Mouse (Mus musculus): Measurements from ENCODE around the gene Gabbr2. TPM values are rescaled to one million over a fixed set of nuclear protein-coding genes. Genes with fewer than 3 reads are reported as not detected.

Gene Gabbr2
- polyA plus RNA-seq, 1 experiment from 2014 or later = 0.20 TPM

DNA sequence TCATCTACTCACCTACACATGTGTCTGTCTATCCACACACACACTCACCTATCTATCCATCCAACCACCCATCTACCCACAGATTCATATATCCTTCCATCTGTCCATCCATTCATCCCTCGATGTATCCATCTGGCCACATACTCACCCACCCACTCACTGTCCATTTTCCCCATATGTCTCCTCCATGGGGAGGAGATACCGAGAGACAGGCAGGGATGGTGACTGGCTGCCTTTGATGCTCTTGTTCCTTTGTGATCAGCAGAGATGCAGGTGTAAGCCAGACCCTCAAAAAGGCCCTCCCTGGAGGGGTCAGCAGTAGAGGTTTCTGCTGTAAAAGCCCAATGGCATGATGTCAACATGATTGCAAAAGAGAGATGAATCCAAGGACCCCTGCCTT is 221.0 kb downstream of the Gabbr2 start:
- Histone ChIP-seq H3K4me1 (ENCODE audit: control insufficient read depth, insufficient read depth, low read length) (no peaks in the 10 kb centered on the region), H3K9me3 (ENCODE audit: control insufficient read depth, low read length) (no peaks in the 10 kb centered on the region), H3K4me2 (ENCODE audit: low read depth, severe bottlenecking) (no peak overlapping the region), H3K4me3 (ENCODE audit: low read depth, low read length) (no peak overlapping the region), H3K36me3 (ENCODE audit: control insufficient read depth, insufficient read depth, low read length) (no peaks in the 10 kb centered on the region), H3K27ac (replicated peaks; ENCODE audit: low read depth, low read length) (no peak overlapping the region), H3K27me3 (ENCODE audit: control insufficient read depth, insufficient read depth, low read length) (no peaks in the 10 kb centered on the region), H3K9ac (ENCODE audit: low read length) (no peak overlapping the region)
- ATAC-seq (ENCODE audit: insufficient number of reproducible peaks, low FRiP score, low TSS enrichment, low read depth) (no peak), DNase-seq (ENCODE audit: low spot score) (no peak)
- 83% methylated on average over 2 of the region's 2 CpGs for WGBS

DNA sequence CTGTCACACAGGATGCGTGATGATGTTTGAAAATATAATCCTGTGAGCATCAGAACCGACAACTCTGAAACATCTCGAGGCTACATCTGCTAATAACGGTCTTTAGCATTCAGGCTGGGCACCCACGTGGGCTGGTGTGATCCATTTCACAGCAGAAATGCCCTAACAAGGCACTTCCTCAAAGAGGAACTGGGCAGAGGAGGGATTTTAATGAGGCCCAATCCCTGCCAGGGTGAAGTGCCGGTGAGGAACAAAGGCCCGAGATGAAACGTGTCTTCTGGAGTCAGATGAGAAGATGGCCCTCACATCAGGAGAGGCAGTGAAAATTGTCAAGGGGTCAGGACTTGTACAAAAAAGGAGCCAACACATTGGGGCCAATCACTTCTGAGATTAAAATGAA is 221.6 kb downstream of the Gabbr2 start:
- Histone ChIP-seq H3K4me3 (ENCODE audit: low read depth, low read length) (no peak overlapping the region), H3K4me2 (ENCODE audit: low read depth, severe bottlenecking) (no peak overlapping the region), H3K9ac (ENCODE audit: low read length) (no peak overlapping the region), H3K9me3 (ENCODE audit: control insufficient read depth, low read length) (no peaks in the 10 kb centered on the region), H3K27me3 (ENCODE audit: control insufficient read depth, insufficient read depth, low read length) (no peaks in the 10 kb centered on the region), H3K27ac (replicated peaks; ENCODE audit: low read depth, low read length) (no peak overlapping the region), H3K36me3 (ENCODE audit: control insufficient read depth, insufficient read depth, low read length) (no peaks in the 10 kb centered on the region), H3K4me1 (ENCODE audit: control insufficient read depth, insufficient read depth, low read length) (no peaks in the 10 kb centered on the region)
- no peak for ATAC-seq (ENCODE audit: insufficient number of reproducible peaks, low FRiP score, low TSS enrichment, low read depth)
- WGBS = 77% methylated on average over 8 of the region's 8 CpGs
- DNase-seq (ENCODE audit: low spot score) = no peak

DNA sequence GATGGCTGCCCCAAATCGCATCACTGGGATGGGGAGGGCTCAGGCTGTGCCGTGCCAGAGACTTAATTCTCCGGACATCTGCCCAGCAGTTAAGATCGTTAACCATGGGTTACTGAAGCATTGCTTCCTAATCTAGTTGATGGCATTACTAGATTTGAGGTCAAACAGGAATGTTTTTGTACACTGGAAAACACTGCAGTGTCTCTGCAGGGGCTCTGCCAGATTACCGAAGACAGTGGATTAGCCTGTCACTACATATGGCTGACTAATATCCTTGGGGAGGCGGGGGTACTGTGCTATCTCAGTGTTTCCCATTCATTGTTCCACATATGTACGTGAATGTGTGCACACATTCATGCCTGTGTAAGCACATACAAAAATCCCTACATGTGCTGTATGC is 225.3 kb downstream of the Gabbr2 start:
- H3K4me2 ChIP-seq (ENCODE audit: low read depth, severe bottlenecking) = no peak overlapping the region
- no peak overlapping the region for H3K27ac ChIP-seq (replicated peaks; ENCODE audit: low read depth, low read length)
- no peaks in the 10 kb centered on the region for H3K4me1 ChIP-seq (ENCODE audit: control insufficient read depth, insufficient read depth, low read length)
- no peaks in the 10 kb centered on the region for H3K9me3 ChIP-seq (ENCODE audit: control insufficient read depth, low read length)
- no peak overlapping the region for H3K4me3 ChIP-seq (ENCODE audit: low read depth, low read length)
- WGBS = 80% methylated on average over 7 of the region's 7 CpGs
- DNase-seq (ENCODE audit: low spot score) (no peak), ATAC-seq (ENCODE audit: insufficient number of reproducible peaks, low FRiP score, low TSS enrichment, low read depth) (no peak)
- H3K36me3 ChIP-seq (ENCODE audit: control insufficient read depth, insufficient read depth, low read length) = no peaks in the 10 kb centered on the region
- no peaks in the 10 kb centered on the region for H3K27me3 ChIP-seq (ENCODE audit: control insufficient read depth, insufficient read depth, low read length)
- H3K9ac ChIP-seq (ENCODE audit: low read length) = no peak overlapping the region

DNA sequence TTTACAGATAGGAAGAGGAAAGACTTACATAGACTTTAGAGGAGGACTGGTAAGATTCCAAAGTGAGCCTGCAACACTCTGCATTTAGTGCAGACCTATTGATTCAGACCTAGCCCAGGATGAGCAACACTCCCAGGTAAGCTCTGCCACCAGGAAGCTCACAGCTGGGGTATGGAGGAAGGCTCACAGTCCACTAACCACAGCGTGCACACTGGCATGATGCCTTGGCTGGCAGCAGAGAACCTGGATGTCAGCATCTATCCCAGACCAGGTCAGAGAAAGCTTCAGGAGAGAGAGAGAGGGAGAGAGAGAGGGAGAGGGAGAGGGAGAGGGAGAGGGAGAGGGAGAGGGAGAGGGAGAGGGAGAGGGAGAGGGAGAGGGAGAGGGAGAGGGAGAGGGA is 231.8 kb downstream of the Gabbr2 start:
- Histone ChIP-seq H3K36me3 (ENCODE audit: control insufficient read depth, insufficient read depth, low read length) (no peaks in the 10 kb centered on the region), H3K27ac (replicated peaks; ENCODE audit: low read depth, low read length) (no peak overlapping the region), H3K4me3 (ENCODE audit: low read depth, low read length) (no peak overlapping the region), H3K4me1 (ENCODE audit: control insufficient read depth, insufficient read depth, low read length) (no peaks in the 10 kb centered on the region), H3K4me2 (ENCODE audit: low read depth, severe bottlenecking) (no peak overlapping the region), H3K9ac (ENCODE audit: low read length) (no peak overlapping the region), H3K9me3 (ENCODE audit: control insufficient read depth, low read length) (no peaks in the 10 kb centered on the region), H3K27me3 (ENCODE audit: control insufficient read depth, insufficient read depth, low read length) (no peaks in the 10 kb centered on the region)
- WGBS = 80% methylated on average over 1 of the region's 1 CpGs
- ATAC-seq (ENCODE audit: insufficient number of reproducible peaks, low FRiP score, low TSS enrichment, low read depth) (no peak), DNase-seq (ENCODE audit: low spot score) (no peak)

DNA sequence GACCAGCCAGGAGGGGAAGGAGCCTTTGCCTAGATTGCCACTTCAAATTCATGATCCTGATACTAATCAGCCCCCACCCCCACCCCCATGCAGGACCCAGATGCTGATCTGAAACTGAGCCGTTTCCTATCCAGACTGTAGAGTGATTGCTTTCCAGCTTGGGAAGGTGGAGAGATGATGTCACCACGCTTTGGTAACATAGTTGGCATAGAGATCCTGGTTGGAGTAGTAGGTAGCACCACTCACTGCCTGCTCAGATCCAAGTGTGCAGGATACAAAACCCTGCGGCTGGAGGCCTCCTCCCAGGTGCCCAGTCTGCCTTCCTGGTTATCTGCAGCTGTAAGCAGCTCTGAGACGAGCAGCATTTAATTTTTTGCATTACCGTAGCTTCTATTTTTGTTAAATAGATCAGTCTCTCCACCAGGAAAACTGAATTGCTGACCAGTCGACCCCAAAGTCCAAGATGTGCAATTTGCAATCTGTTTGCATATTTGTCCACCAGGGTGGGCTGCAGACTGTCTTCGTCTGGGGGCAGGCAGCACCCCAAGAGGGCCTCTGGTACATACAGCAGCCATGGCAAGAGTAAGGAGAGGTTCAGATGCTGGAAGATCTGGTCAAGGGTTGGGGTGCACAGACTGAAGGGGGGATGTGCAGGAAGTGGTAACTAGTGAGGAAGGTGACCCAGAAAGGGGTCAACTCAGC is 233.2 kb downstream of the Gabbr2 start:
- no peak overlapping the region for H3K4me2 ChIP-seq (ENCODE audit: low read depth, severe bottlenecking)
- H3K9ac ChIP-seq (ENCODE audit: low read length) = no peak overlapping the region
- ATAC-seq (ENCODE audit: insufficient number of reproducible peaks, low FRiP score, low TSS enrichment, low read depth) (no peak), DNase-seq (ENCODE audit: low spot score) (no peak)
- no peaks in the 10 kb centered on the region for H3K36me3 ChIP-seq (ENCODE audit: control insufficient read depth, insufficient read depth, low read length)
- H3K4me1 ChIP-seq (ENCODE audit: control insufficient read depth, insufficient read depth, low read length) = no peaks in the 10 kb centered on the region
- H3K4me3 ChIP-seq (ENCODE audit: low read depth, low read length) = no peak overlapping the region
- no peak overlapping the region for H3K27ac ChIP-seq (replicated peaks; ENCODE audit: low read depth, low read length)
- 70% methylated on average over 7 of the region's 7 CpGs for WGBS
- no peaks in the 10 kb centered on the region for H3K27me3 ChIP-seq (ENCODE audit: control insufficient read depth, insufficient read depth, low read length)
- H3K9me3 ChIP-seq (ENCODE audit: control insufficient read depth, low read length) = no peaks in the 10 kb centered on the region

- no peak for ATAC-seq (ENCODE audit: insufficient number of reproducible peaks, low FRiP score, low TSS enrichment, low read depth)
- Histone ChIP-seq H3K27me3 (ENCODE audit: control insufficient read depth, insufficient read depth, low read length) (no peaks in the 10 kb centered on the region), H3K4me1 (ENCODE audit: control insufficient read depth, insufficient read depth, low read length) (no peaks in the 10 kb centered on the region)
These were observed 237.1 kb downstream of the Gabbr2 start for GRCm38 (mm10) chr4:46754407-46755194.

DNA sequence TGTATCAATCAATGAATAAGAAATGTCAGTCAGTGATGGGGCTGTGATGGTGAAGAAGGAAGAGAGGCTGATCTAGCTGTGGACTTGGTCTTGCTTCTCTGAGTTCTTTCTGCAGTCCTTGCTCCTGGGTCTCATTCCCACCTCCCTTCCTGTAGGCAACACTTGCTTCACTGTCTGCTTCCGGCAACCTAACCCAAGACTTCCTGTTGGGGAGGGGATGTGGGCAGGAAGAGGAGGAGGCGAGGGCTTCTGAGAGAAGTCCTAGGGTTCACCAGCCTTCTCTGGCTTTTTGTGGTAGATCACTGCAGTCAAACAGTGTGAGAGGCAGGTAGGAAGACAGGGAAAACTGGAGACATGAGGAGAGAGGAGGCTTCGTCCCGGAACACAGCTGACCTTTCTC is 239.4 kb downstream of the Gabbr2 start:
- no peak overlapping the region for H3K4me3 ChIP-seq (ENCODE audit: low read depth, low read length)
- no peaks in the 10 kb centered on the region for H3K36me3 ChIP-seq (ENCODE audit: control insufficient read depth, insufficient read depth, low read length)
- 71% methylated on average over 4 of the region's 4 CpGs for WGBS
- ATAC-seq (ENCODE audit: insufficient number of reproducible peaks, low FRiP score, low TSS enrichment, low read depth) (no peak), DNase-seq (ENCODE audit: low spot score) (no peak)
- no peaks in the 10 kb centered on the region for H3K9me3 ChIP-seq (ENCODE audit: control insufficient read depth, low read length)
- H3K27me3 ChIP-seq (ENCODE audit: control insufficient read depth, insufficient read depth, low read length) = no peaks in the 10 kb centered on the region
- no peak overlapping the region for H3K4me2 ChIP-seq (ENCODE audit: low read depth, severe bottlenecking)
- H3K9ac ChIP-seq (ENCODE audit: low read length) = no peak overlapping the region
- H3K27ac ChIP-seq (replicated peaks; ENCODE audit: low read depth, low read length) = no peak overlapping the region
- H3K4me1 ChIP-seq (ENCODE audit: control insufficient read depth, insufficient read depth, low read length) = no peaks in the 10 kb centered on the region

More at GRCm38 (mm10) chr4:46754407-46755194, 237.1 kb downstream of the Gabbr2 start:
- Histone ChIP-seq H3K36me3 (ENCODE audit: control insufficient read depth, insufficient read depth, low read length) (no peaks in the 10 kb centered on the region), H3K27ac (replicated peaks; ENCODE audit: low read depth, low read length) (no peak overlapping the region), H3K9me3 (ENCODE audit: control insufficient read depth, low read length) (no peaks in the 10 kb centered on the region), H3K9ac (ENCODE audit: low read length) (no peak overlapping the region), H3K4me2 (ENCODE audit: low read depth, severe bottlenecking) (no peak overlapping the region), H3K4me3 (ENCODE audit: low read depth, low read length) (no peak overlapping the region)
- DNase-seq (ENCODE audit: low spot score) = no peak
- 58% methylated on average over 6 of the region's 6 CpGs for WGBS

DNA sequence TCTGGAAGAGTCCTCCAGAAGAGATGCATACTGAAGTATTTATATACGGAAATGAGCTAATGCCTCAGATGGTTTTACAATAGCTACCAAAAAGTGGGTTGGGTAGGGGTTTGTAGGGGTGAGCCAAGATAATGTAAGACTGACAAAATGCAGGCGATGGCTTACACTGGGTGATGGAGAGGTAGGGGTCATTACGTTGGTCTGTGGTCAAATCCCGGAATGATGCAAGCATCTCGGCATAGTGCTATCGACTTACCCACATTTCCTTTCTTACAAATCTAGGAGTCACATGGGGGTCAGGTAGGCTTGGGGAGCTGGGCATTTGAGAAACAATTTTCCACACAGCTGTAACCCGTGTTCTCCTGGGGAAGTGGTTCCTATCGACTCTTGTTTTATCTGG is 242.7 kb downstream of the Gabbr2 start:
- H3K27ac ChIP-seq (replicated peaks; ENCODE audit: low read depth, low read length) = no peak overlapping the region
- no peak for DNase-seq (ENCODE audit: low spot score)
- no peak overlapping the region for H3K9ac ChIP-seq (ENCODE audit: low read length)
- no peaks in the 10 kb centered on the region for H3K36me3 ChIP-seq (ENCODE audit: control insufficient read depth, insufficient read depth, low read length)
- no peak for ATAC-seq (ENCODE audit: insufficient number of reproducible peaks, low FRiP score, low TSS enrichment, low read depth)
- 79% methylated on average over 8 of the region's 8 CpGs for WGBS
- no peaks in the 10 kb centered on the region for H3K9me3 ChIP-seq (ENCODE audit: control insufficient read depth, low read length)
- no peaks in the 10 kb centered on the region for H3K27me3 ChIP-seq (ENCODE audit: control insufficient read depth, insufficient read depth, low read length)
- no peaks in the 10 kb centered on the region for H3K4me1 ChIP-seq (ENCODE audit: control insufficient read depth, insufficient read depth, low read length)
- no peak overlapping the region for H3K4me3 ChIP-seq (ENCODE audit: low read depth, low read length)
- H3K4me2 ChIP-seq (ENCODE audit: low read depth, severe bottlenecking) = no peak overlapping the region

Measured in limb, embryonic 11.5 days (tissue).